Mouse (Mus musculus) testis, postnatal 14 days (tissue): ENCODE data around the gene Chrne.

Experiments used
- DNase-seq: peaks from one replicate; pipeline ENCODE4 v3.0.0; 2021; ENCODE audit warnings: low spot score

The Chrne gene

DNA sequence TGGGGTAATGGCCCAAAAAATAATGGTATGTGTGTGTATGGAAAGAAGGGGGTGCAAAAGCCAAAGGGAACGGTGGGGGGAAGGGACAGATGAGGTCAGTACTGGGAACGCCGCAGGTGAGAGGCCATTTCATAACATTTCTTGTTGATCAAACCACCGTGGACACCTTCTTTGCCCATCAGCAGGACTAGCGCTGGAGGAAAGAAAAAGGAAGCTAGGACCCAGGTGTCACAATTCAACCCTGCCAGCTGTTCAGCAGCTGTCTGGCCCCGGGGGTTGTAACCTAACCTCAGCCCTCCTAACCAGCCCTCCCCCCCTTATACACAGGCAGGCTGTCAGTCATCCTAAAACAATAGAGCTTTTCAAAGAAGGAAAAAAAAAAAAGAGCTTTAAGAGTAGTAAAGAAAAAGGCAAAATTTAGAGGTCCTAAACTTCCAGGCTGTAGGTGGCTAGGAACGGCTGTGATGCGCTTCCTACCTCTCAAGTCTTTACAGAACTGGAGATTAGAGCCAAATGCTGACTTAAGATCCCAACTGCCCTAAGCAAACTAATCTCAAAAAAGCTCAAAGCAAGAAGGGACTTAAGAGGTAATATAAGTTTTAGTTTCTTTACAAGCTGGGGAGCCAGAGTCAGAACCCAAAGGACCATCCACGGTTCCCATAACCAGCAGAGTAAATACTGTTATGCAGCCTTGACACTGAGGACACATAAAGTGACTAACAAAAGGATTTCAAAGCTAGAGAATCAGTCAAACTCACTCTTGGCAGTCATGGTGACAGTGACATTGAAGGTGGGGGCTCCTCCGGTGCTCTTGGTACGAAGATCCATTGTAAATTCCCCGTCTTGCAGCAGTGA lies 33.2 kb upstream of the Chrne start:
- no peak for DNase-seq

- DNase-seq: no peak
Measured at GRCm38 (mm10) chr11:70651391-70651790, 32.4 kb upstream of the Chrne start.

DNA sequence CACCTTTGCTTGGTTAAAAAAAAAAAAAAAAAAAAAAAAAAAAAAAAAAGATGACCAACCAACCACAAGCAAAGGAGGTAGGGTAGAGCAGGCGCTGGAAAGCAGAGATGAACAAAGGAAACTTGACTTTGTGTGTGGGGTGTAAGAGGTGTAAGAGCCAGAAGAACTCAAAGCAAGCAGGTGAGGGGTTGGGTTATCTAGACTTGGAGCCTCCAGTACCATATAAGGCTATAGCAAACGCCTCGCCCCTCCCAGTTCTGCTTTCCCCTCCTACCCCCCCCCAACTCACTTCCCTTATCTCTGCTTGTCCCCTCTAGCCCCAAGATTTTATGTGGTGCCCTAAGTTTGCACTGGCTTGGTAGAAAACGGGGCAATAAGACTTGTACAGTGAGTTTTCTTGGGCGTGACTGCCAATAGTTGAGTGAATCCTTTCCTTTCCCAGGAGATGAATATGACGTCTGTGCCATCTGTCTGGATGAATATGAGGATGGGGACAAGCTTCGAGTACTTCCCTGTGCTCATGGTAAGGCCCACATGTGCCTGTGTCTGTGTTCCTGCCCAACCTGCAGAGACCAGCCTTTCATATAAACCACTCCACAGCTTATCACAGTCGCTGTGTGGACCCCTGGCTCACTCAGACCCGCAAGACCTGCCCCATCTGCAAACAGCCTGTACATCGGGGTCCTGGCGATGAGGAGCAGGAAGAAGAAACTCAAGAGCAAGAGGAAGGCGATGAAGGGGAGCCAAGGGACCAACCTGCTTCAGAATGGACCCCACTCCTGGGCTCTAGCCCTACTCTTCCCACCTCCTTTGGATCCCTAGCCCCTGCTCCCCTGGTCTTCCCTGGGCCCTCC lies 31.5 kb upstream of the Chrne start:
- DNase-seq: no peak

GRCm38 (mm10) chr11:70649185-70649734 lies 30.2 kb upstream of the Chrne start:
- no peak for DNase-seq

DNA sequence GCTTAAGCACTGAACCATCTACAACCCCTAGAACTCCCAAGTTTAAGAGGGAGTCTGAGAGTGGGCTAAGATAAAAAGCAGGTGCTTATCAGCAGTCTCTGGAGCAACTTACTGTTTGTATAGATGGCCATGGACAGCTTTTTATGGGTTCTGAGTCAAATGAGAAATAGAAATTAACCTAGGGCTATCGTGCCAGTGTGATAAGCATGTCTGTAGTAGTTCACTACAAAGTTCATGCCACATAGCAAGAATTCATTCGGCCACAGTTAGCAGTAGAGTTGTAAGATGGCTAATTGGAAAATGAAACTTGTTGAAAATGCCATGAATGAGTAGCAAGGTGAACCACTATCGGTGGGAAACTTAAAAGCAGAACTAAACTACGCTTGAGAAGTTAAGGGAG lies 29.5 kb upstream of the Chrne start:
- no peak for DNase-seq

DNA sequence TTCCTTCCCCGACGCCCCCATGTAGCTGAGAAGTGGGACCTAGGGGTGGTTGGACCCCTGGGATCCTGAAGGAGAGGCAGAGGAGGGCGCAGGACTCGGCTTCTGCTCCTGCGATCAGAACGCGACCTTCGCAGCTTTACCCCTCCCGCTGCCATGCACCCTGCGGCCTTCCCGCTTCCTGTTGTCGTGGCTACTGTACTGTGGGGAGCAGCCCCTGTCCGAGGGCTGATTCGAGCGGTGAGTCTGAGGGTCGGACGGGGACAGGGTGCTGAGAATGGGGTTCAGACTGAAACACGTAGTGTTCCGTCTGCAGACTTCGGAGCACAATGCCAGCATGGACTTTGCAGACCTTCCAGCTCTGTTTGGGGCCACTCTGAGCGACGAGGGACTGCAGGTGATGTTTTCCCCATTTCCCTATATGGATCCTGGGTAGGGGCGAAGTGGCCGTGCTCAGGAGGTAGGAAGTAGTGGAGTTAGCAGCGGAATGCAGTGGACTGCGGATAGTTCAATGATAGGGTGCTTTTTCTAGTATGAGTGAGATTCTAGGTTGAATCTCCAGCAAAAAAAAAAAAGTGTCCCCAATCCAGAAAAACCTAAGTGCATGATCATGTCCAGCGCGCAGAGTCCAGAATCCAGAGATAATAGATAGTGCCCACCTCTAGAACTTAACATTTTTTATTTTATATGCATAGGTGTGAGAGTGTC lies 28.9 kb upstream of the Chrne start:
- DNase-seq: no peak

- peak; percentile 97 for DNase-seq
Measured at GRCm38 (mm10) chr11:70646691-70647650, 28.0 kb upstream of the Chrne start, which contains the start of the genes Rnf167 and Slc25a11. Gene Rnf167, plus strand, starts transcription at chr11:70647235. Gene Slc25a11, minus strand, starts transcription at chr11:70647479.

DNA sequence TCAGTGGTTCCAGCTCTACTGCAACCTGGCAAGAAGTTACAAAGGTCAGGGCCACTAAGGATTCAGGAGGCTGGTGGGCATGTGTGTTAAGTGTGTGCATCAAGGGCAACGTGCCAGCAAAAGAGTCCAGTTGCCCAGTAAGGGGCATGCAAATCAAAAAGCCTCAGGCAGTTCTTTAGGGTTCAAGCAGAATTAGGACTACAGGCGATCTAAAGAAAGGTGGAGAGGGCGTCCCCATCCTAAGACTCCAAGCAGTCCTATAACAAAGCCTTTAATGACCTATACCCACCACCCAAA lies 27.2 kb upstream of the Chrne start:
- DNase-seq: no peak

DNA sequence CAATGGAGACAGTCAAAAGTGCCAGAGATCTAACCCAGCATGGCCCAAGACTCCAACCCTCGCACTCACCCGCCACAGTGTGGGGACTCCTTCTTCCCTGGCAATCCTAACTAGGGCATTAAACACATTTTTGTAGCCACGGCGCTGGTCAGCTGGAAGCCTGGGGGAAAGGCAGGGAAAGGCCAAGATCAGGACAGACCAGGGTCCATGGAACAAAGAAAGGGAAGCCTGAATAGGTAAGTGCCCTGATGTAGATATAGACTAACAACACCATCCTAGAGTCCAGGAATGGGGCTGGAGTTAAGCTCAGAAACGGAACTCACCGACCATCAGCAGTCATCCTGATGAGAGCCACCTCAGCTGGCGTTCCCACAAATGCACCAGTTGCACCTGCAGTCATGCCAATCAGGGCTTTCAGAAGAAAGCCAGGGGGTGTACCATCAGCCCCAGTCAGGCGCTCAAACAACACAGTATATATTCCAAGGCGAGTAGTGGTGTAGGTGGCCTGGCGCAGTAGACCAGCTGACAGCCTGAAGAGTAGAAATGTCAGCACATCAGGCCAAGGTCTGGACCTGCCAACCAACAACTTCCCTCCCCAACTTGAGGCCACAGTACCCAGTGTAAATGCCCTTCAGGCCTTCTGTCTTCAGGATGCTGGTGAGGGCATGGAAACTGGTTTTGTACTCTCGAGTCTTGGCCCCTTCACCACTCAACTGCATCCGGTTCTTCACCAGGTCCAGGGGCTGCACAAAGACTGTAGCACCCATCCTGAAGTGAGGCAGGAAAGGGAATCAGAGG lies 26.6 kb upstream of the Chrne start:
- DNase-seq: no peak

DNA sequence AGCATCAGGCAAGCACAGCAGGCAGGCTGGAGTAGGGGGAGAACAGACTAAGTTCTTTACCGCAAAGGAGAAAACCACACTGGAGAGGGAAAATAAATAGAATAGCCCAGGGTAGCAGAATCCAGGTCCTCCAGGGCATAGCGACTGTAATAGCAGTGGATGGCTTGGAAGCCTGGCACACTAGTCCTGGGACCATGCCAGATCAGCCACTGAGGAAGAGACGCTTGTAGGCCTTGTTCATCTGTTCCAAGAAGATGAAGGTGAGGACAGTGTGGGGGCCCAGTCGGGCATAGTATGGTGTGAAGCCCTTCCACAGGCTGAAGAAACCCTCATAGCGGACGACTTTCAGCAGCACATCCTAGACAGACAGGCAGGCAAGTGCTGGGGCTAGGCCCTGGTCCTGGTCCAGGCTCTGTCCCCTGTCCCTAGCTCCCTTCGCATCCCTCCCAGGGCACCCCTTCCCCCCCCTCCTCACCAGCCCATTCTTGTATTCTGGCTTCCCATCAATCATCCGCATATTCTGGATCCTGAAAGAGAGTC lies 25.6 kb upstream of the Chrne start:
- no peak for DNase-seq

DNA sequence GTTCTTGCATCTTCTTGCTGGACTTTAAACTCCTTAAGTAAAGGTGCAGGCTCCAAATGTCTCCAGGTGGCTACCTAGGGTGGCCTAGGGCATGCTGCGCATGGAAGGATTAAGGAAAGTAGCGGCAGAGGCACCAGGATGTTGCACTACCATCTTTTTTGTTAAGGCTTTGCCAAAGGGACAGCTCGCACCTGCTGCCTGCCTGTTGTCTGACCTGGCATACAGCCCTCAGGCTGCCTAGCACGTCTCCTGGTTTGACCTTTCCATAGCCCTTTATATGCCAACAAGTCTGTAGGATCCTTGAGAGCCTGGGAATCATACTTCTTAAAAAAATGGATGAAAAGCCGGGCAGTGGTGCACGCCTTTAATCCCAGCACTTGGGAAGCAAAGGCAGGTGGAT lies 24.0 kb upstream of the Chrne start:
- DNase-seq: no peak

DNA sequence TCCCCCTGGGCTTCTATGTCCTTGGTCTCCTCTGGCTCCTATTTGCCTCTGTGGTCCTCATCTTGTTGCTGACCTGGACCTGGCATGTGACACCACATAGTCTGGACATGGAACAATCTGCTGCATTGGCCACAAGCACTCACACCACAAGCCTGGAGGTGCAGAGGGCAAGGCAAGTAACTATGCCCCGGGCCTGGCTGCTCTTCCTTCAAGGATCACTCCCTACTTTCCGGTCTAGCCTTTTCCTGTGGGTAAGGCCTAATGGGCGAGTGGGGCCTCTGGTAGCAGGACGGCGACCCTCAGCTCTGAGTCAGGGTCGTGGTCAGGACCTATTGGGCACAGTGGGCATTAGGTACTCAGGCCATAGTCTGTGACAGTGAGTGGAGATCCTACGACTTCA lies 22.2 kb upstream of the Chrne start:
- DNase-seq: no peak

- DNase-seq: no peak
Measured at GRCm38 (mm10) chr11:70639976-70640375, 21.0 kb upstream of the Chrne start.

DNA sequence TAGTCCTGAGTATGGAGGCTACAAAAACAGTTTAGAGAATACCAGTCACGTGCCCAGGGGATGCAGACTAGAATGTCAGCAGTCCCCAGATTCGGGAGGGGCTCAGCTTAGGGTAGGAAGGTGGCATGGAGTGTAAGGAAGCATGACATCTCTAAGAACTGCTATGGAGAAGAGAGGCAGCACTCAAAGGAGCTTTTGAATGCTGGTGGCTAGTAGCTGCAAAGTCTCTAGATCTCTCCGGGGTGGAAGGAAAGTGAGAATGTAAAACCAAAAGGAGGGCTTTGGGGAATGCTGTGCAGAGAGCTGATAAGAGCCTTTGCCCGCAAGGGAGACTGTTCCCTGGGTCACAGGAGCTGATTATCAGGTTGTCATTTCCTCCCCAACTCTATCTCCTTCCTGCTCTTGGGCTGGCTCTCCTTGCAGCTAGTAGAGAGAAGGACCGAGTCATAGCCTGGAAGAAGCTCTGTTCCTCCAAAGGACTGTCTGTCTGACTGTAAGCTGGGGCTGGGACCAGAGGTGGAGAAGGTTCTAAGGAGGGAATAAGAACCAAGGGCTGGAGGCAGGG lies 19.8 kb upstream of the Chrne start, which contains the start of gene Gp1ba:
Gp1ba (plus strand) TSS at position 409 of the 565 bp plus-strand sequence.
- DNase-seq: no peak

DNA sequence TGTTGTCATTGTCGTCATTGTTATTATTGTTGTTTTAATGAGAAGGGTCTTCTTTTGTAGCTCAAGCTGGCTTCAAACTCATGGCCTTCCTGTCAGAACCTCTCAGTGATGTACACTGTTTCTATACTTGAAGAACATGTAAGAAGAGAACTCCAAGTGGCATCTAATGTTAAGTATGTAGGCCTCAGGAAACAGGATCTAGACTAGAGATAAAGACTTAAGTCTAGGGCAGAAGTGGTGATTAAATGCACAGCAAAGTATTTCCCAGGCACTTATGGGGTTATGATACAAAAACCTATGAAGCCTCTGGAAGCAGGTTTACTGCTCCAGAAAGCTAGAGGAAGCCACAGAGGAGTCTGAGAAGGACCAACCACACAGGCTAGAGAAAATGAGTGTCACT lies 19.3 kb upstream of the Chrne start:
- DNase-seq: no peak

GRCm38 (mm10) chr11:70637764-70638163 lies 18.7 kb upstream of the Chrne start:
- no peak for DNase-seq

DNA sequence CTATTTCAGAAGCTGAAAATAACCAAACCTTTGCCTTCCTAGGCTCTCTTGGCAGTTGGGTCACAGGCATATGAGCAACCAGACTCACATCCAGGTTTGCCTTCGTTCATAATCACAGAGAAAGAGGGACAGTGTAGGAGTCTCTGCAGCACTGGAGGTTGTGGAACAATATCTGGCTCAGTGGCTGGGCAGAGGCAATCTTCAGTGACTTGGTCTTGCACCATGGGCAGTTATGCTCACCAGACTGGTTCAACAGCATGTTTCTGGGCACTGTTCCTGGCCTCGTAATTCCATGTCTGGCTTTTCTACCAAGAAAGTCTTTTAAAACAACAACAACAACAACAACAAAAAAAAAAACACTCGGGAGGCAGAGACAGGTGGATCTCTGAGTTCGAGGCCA lies 16.6 kb upstream of the Chrne start:
- DNase-seq: no peak

GRCm38 (mm10) chr11:70630129-70630528 lies 11.1 kb upstream of the Chrne start:
- DNase-seq: no peak

- no peak for DNase-seq
Measured at GRCm38 (mm10) chr11:70629557-70629956, 10.5 kb upstream of the Chrne start.

DNA sequence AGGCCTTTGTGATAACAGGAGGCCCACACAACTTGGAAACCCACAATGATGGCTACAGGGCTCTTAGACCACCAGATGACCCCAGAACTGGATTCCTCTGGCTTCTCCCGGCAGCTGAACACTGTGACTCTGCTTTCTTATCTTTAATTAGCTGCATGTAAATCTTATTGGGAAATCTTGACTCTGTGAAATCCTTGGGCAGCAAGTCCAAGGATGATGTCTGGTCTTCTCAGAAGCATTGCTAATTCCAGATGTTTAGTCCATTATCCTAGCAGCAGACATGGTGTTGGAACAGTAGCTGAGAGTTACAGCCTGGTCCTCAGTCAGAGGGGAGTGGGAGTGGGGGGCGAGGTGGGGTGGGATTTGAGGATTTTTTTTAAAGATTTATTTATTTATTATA lies 9.4 kb upstream of the Chrne start:
- no peak for DNase-seq
